Mouse (Mus musculus): ENCODE results near the gene Hoxd3.
A peak's percentile ranks its signal among the peaks of the same experiment; 100 is the strongest.

The Hoxd3 gene

GRCm38 (mm10) chr2:74711721-74712621 lies at the start of gene Hoxd3, which contains the start of gene Hoxd4:
Hoxd3 (plus strand) TSS chr2:74711927.
Hoxd4 (plus strand) TSS chr2:74711929.
- DNase-seq: no peak

GRCm38 (mm10) chr2:74663291-74663925 lies 48.3 kb upstream of the Hoxd3 start:
- DNase-seq: peak; percentile 61

DNA sequence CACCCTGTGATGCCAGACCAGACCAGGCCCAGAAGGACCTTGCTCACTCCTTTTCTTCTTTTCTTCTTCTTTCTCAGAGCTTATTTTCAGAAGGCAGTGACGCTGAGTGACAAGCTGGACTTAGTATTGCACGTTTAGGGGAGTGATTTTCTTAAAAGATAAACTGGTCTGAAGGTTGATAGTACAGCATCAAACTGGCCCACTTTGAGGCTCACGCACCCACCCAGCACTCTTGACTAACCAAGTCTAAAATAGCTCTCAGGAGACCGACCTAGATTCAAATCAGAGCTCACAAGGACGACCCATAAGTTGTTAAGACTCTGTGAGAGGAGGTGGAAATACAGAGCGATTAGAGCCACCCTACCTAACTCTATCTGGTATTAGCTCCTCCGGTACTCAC lies 45.3 kb upstream of the Hoxd3 start:
- no peak for DNase-seq

DNA sequence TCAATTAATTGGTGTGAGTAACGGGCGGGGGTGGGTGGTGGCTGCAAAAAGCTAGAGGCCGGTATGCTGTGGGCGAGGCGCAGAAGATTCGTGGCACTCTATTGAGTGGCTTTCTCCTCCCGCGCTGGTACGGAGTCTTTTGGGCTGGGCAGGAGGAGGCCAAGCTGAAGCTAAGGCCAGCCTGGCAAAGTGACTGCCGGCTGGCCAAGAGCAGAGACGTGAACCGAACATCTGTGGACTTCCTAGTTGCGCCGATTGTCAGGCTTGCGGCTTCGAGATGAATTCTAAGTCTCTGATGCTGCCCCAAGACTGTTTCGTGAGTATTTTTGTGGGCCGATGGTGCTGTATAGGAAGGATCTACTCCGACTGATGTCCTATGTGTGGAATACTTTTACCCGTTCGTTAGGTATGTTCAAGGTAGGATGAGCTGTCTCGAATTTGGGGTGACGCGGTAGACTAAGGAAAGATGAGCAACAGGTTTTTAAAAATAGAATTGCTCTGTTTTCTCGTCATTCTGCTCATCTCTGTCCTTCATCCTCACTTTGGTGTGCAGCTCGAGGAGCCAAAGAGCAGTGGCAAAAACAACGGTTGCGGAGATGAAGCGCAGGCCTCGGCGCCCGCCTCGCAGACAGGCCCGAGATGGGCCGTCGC lies 44.4 kb upstream of the Hoxd3 start:
- no peak for DNase-seq

GRCm38 (mm10) chr2:74667842-74668357 lies 43.8 kb upstream of the Hoxd3 start, which contains the start of gene Hoxd13:
Hoxd13 (plus strand) TSS chr2:74668310.
- DNase-seq: no peak

GRCm38 (mm10) chr2:74668370-74669229 lies 43.1 kb upstream of the Hoxd3 start:
- DNase-seq: no peak

DNA sequence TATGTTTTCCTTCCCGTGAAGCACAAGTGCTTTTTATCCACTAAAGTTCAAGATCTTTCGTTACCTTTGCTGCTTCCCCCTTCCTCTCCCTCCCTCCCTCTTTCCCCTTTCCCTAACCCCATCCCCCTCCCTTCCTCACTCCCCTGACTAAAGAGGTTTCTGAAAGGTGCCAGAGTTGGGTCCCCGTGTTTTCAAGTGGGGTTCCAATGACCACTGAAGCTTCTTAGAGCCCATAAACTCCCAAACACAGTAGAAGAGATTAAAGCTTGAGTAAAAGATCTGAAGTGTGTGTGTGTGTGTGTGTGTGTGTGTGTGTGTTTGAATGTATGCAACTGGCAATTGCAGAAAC lies 42.5 kb upstream of the Hoxd3 start:
- no peak for DNase-seq

- DNase-seq: no peak
These were observed 42.0 kb upstream of the Hoxd3 start for GRCm38 (mm10) chr2:74669650-74670235.

DNA sequence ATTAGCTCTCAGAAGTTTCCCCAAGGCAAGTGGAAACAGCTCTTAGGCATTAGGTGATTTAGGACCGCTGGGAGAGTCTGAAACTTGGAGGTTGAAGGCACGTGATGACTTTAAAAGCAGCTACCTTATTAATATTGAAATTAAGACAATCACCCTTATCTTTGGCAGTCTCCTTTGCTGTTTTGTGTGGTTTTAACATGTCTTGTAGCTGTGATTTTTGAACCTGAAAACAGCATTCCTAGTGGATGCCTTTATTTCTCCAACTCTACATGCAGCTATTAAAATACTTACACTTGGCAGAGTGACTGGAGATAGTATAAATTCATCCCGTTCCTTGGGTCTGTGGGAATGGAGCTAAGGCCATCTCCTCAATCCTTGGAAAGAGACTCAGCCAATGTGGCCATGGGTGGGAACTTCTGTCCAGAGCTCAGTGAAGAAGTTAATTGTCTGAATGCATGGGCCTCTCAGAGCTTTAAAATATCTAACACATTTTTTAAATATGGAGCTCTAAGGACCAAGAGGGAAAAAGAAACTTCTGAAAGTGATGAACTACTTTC lies 41.0 kb upstream of the Hoxd3 start:
- DNase-seq: no peak

- DNase-seq: no peak
These were observed 39.9 kb upstream of the Hoxd3 start for GRCm38 (mm10) chr2:74671847-74672246.

DNA sequence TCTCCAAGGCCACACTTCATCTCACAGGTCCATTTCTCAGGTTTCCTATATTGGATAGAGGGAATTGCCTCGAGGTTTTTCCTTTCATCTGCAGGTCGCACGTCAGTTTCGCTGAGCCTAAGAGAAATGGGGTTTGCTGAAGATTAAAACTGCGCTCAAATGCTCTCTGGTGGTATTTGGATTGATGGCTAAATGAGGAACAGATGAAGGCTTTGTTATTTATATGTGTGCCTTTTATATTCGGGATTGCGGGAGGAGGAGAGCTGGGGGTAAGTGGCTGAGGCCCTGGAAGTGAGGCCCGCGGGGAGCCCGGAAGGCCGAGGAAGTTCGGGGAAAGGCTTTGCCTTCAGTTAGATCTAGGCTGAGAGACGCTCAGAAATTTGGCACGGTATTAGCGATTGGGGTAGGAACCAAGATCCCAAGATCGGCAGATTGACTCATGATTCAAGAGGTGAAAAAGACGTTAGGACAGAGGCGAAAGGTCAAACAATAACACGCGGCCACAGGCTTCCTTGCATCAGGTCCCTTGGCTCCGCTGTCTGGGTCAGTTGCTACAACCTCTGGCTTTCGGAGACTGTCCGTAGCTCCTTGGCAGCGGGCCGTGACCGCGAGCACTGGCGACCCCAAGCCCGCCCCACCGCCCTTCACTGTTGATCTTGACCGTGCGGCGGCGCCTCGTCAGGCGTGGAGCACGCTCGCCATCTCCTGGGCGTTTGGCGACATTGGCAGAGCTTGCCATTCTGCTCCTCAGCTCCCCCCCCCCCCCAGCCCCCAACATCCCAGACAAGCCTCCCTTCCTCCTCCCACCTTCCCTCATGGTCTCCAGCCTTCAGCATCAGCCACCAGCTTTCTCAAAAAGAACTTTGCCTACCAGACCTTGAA lies 39.0 kb upstream of the Hoxd3 start:
- DNase-seq: peak; percentile 78

- no peak for DNase-seq
These were observed 37.8 kb upstream of the Hoxd3 start for GRCm38 (mm10) chr2:74673835-74674425.

DNA sequence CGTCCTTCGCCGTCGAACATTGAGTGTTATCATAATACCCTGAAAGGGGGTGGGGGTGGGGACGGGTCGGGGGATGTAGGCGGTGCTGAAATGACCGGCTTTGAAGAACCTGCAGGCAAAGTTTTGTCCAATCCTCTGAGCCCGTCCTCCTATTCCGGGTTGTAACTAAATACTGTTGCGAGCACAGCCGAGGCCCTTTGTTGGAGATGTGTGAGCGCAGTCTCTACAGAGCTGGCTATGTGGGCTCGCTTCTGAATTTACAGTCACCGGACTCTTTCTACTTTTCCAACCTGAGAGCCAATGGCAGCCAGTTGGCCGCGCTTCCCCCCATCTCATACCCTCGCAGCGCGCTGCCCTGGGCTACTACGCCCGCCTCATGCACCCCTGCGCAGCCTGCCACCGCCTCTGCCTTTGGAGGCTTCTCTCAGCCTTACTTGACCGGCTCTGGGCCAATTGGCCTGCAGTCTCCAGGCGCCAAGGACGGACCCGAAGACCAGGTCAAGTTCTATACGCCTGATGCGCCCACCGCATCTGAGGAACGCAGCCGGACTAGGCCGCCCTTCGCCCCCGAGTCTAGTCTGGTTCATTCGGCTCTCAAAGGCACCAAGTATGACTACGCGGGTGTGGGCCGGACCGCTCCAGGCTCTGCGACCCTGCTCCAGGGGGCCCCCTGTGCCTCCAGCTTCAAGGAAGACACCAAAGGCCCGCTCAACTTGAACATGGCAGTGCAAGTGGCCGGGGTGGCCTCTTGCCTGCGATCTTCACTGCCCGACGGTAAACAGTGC lies 36.7 kb upstream of the Hoxd3 start, which contains the start of gene Hoxd12:
Gene Hoxd12 (plus strand): TSS at position 133 of the 785 bp plus-strand sequence.
- no peak for DNase-seq

DNA sequence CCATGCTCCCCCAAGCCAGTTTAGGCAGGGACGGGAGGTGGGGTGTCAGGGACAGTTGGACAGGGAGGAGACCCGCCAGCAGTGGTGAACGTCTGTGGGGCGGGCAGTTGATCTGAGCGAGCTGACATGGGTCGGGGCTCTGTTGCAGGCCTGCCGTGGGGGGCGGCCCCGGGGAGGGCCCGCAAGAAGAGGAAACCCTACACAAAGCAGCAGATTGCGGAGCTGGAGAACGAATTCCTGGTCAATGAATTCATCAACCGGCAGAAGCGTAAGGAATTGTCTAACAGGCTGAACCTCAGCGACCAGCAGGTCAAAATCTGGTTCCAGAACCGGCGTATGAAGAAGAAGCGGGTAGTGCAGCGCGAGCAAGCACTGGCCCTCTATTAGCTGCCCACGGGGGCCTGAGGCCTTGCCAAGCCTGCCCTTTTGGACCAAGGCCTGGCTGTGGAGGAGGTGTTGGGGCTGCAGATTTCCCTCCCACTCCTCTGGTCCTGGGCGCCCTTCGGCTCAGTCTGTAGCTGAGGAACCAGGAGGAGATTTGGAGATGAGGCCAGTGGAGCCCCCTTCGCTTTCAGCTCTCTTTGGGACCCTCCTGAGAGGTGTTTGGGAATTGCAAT lies 36.0 kb upstream of the Hoxd3 start:
- DNase-seq: no peak

GRCm38 (mm10) chr2:74676376-74677052 lies 35.2 kb upstream of the Hoxd3 start:
- no peak for DNase-seq

GRCm38 (mm10) chr2:74677106-74677505 lies 34.6 kb upstream of the Hoxd3 start:
- DNase-seq: no peak

GRCm38 (mm10) chr2:74678891-74679595 lies 32.7 kb upstream of the Hoxd3 start, which contains the start of gene Hoxd11:
Hoxd11 (plus strand) TSS chr2:74679557.
- no peak for DNase-seq

DNA sequence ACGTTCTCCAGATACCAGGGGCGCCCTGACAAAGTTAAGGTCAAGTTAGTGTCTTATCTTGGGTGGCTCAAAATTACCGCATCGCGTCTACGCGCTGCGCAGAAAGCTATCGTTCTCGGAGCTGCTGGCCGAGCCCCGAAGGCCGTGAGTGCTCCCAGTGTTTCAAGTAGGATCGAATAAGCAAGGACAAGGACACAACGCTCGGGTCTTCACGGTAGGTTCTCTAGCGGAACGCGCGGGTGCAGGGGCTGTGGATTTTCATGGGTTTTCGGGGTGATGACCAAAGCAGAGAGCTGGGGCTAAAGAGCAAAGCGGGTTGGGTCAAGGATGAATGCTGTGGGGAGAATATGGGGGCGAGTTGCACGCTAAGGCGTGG lies 32.1 kb upstream of the Hoxd3 start:
- DNase-seq: no peak
